Mouse (Mus musculus): ENCODE results near the gene Arf3. TPM values are rescaled to one million over a fixed set of nuclear protein-coding genes. Genes with fewer than 3 reads are reported as not detected.
"Not testable (repeated sequence)": the region's sequence is repeated elsewhere in the genome, so short reads cannot be mapped to it uniquely, and the experiment has no call there.

Gene Arf3
- polyA plus RNA-seq, 1 experiment from 2014 or later = 38.1 TPM

GRCm38 (mm10) chr15:98753021-98753423 is 10.0 kb downstream of the Arf3 start:
- ATAC-seq (replicated peaks; ENCODE audit: low FRiP score) = no peak
- Histone ChIP-seq H3K4me3 (ENCODE audit: low read depth, low read length) (no peak overlapping the region), H3K9ac (ENCODE audit: low read length) (no peak overlapping the region), H3K27ac (ENCODE audit: low read depth, low read length) (no peak overlapping the region), H3K4me1 (replicated peaks; ENCODE audit: control insufficient read depth, insufficient read depth, low read length) (peaks cover 1% of the 10 kb centered on the region; the same call in 1 of the 2 replicates), H3K36me3 (ENCODE audit: control insufficient read depth, insufficient read depth, low read length) (no peaks in the 10 kb centered on the region), H3K4me2 (ENCODE audit: low read depth, low read length, severe bottlenecking) (no peak overlapping the region), H3K27me3 (ENCODE audit: control insufficient read depth, insufficient read depth, low read length) (no peaks in the 10 kb centered on the region), H3K9me3 (ENCODE audit: control insufficient read depth, low read length) (no peaks in the 10 kb centered on the region)
- DNase-seq (ENCODE audit: low spot score) = no peak
- 69% methylated on average over 8 of the region's 8 CpGs for WGBS

GRCm38 (mm10) chr15:98749093-98749492 is 13.9 kb downstream of the Arf3 start:
- H3K27ac ChIP-seq (ENCODE audit: low read depth, low read length) = no peak overlapping the region
- no peaks in the 10 kb centered on the region for H3K27me3 ChIP-seq (ENCODE audit: control insufficient read depth, insufficient read depth, low read length)
- WGBS = 91% methylated on average over 2 of the region's 2 CpGs
- H3K4me2 ChIP-seq (ENCODE audit: low read depth, low read length, severe bottlenecking) = no peak overlapping the region
- DNase-seq (ENCODE audit: low spot score) (no peak), ATAC-seq (replicated peaks; ENCODE audit: low FRiP score) (no peak)
- H3K36me3 ChIP-seq (ENCODE audit: control insufficient read depth, insufficient read depth, low read length) = no peaks in the 10 kb centered on the region
- H3K9me3 ChIP-seq (ENCODE audit: control insufficient read depth, low read length) = no peaks in the 10 kb centered on the region
- peaks cover 1% of the 10 kb centered on the region; the same call in 1 of the 2 replicates for H3K4me1 ChIP-seq (replicated peaks; ENCODE audit: control insufficient read depth, insufficient read depth, low read length)
- H3K9ac ChIP-seq (ENCODE audit: low read length) = no peak overlapping the region
- H3K4me3 ChIP-seq (ENCODE audit: low read depth, low read length) = no peak overlapping the region

DNA sequence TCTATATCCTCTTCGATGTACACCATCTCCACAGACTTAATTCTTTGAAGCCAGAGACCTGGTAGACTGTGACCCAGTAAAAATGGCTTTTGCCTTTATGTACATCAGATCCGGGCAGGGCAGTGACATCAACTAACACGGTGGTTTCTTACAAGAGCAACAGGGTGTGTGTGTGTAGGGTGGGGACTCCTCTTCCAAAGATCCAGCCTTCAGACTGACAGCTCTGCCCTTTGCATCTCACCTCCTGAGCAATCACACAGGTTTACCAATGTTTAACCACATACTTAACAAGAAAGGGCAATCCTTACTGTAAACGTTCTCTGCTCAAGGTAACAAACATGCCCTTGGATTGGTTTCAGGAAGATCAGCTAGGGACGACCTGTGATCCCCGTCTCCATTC is 15.7 kb downstream of the Arf3 start:
- 91% methylated on average over 6 of the region's 6 CpGs for WGBS
- DNase-seq (ENCODE audit: low spot score) (no peak), ATAC-seq (replicated peaks; ENCODE audit: low FRiP score) (no peak)
- H3K4me3 ChIP-seq (ENCODE audit: low read depth, low read length) = no peak overlapping the region
- H3K9ac ChIP-seq (ENCODE audit: low read length) = no peak overlapping the region
- no peak overlapping the region for H3K27ac ChIP-seq (ENCODE audit: low read depth, low read length)
- no peaks in the 10 kb centered on the region for H3K4me1 ChIP-seq (replicated peaks; ENCODE audit: control insufficient read depth, insufficient read depth, low read length)
- no peaks in the 10 kb centered on the region; the same call in 1 of the 2 replicates for H3K36me3 ChIP-seq (ENCODE audit: control insufficient read depth, insufficient read depth, low read length)
- H3K9me3 ChIP-seq (ENCODE audit: control insufficient read depth, low read length) = no peaks in the 10 kb centered on the region
- H3K4me2 ChIP-seq (ENCODE audit: low read depth, low read length, severe bottlenecking) = no peak overlapping the region
- no peaks in the 10 kb centered on the region for H3K27me3 ChIP-seq (ENCODE audit: control insufficient read depth, insufficient read depth, low read length)

DNA sequence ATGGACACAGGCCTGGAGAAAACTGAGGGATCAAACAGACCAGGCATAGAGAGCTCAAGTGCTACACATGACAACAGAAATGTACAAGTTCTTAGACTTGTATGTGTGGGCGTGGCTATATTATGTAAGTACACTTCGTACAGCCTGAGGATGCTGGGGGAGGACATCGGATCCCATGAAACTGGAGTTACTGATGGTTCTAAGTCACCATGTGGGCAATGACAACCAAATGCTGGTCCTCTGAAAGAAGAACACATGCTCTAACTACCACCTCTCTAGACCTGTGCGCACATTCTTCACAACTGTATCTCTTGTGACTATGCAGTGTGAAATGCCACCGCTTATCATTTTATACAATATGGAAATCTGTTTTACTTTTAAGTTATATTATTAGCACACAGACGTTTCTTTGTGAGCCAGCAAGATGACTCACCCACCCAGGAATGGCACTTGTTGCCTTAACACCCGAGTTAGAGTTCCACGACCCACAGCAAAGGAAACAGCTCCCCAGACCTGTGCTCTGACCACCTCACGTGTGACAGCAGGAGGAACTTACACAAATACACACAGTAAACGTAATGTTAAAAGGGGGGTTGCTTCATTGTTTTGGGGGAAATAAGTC is 16.6 kb downstream of the Arf3 start:
- no peaks in the 10 kb centered on the region for H3K9me3 ChIP-seq (ENCODE audit: control insufficient read depth, low read length)
- DNase-seq (ENCODE audit: low spot score) (no peak), ATAC-seq (replicated peaks; ENCODE audit: low FRiP score) (no peak)
- WGBS = 92% methylated on average over 10 of the region's 10 CpGs
- H3K27me3 ChIP-seq (ENCODE audit: control insufficient read depth, insufficient read depth, low read length) = no peaks in the 10 kb centered on the region
- no peak overlapping the region for H3K4me3 ChIP-seq (ENCODE audit: low read depth, low read length)
- no peaks in the 10 kb centered on the region; the same call in 1 of the 2 replicates for H3K36me3 ChIP-seq (ENCODE audit: control insufficient read depth, insufficient read depth, low read length)
- no peaks in the 10 kb centered on the region for H3K4me1 ChIP-seq (replicated peaks; ENCODE audit: control insufficient read depth, insufficient read depth, low read length)
- no peak overlapping the region for H3K4me2 ChIP-seq (ENCODE audit: low read depth, low read length, severe bottlenecking)
- no peak overlapping the region for H3K9ac ChIP-seq (ENCODE audit: low read length)
- no peak overlapping the region for H3K27ac ChIP-seq (ENCODE audit: low read depth, low read length)

DNA sequence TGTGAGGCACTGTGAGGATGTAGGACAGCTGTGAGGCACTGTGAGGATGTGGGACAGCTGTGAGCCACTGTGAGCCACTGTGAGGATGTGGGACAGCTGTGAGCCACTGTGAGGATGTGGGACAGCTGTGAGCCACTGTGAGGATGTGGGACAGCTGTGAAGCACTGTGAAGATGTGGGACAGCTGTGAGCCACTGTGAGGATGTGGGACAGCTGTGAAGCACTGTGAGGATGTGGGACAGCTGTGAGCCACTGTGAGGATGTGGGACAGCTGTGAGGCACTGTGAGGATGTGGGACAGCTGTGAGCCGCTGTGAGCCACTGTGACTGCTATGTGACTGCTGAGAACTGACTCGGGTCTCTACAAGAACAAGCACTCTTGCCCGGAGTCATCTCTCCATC is 19.2 kb downstream of the Arf3 start:
- WGBS = 91% methylated on average over 3 of the region's 3 CpGs
- H3K27ac ChIP-seq (ENCODE audit: low read depth, low read length); H3K4me2 ChIP-seq (ENCODE audit: low read depth, low read length, severe bottlenecking); H3K4me1 ChIP-seq (replicated peaks; ENCODE audit: control insufficient read depth, insufficient read depth, low read length); H3K9me3 ChIP-seq (ENCODE audit: control insufficient read depth, low read length); H3K27me3 ChIP-seq (ENCODE audit: control insufficient read depth, insufficient read depth, low read length); DNase-seq (ENCODE audit: low spot score); H3K4me3 ChIP-seq (ENCODE audit: low read depth, low read length); H3K9ac ChIP-seq (ENCODE audit: low read length); ATAC-seq (replicated peaks; ENCODE audit: low FRiP score): not testable (repeated sequence)
- peaks cover 12% of the 10 kb centered on the region for H3K36me3 ChIP-seq (ENCODE audit: control insufficient read depth, insufficient read depth, low read length)

DNA sequence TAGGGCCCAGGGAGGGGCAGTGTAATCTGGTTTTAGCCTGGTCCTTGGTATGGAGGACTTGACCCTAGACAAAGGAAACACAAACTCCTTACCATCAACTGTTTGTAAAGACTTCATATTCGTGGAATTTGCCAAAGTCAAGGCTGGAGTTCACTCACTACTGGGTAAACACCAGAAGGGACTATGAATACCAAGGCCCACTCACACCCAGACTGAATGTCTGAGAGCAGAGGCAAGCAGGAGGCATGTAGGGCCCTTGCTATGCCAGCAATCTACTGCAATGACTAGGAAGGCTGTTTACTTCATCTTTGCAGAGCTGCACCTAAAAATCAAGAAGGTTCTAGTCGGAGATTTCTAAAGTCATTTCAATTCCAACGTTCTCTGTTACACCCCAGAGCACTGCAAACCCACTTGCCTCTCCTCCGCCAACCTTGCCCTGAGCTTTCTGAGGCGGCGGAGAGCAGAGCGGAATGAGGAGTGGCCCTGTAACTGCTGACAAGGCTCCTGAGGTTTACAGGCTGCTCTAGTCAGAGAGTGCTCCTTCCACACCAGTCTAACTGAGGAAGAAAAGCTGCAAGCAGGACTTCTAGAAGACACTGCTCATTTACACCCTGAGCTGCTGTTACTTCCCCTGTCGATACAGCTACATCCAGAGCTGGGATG is 20.1 kb downstream of the Arf3 start:
- Histone ChIP-seq H3K27me3 (ENCODE audit: control insufficient read depth, insufficient read depth, low read length) (no peaks in the 10 kb centered on the region), H3K9ac (ENCODE audit: low read length) (no peak overlapping the region), H3K4me2 (ENCODE audit: low read depth, low read length, severe bottlenecking) (no peak overlapping the region), H3K9me3 (ENCODE audit: control insufficient read depth, low read length) (no peaks in the 10 kb centered on the region), H3K4me1 (replicated peaks; ENCODE audit: control insufficient read depth, insufficient read depth, low read length) (no peaks in the 10 kb centered on the region), H3K27ac (ENCODE audit: low read depth, low read length) (no peak overlapping the region), H3K4me3 (ENCODE audit: low read depth, low read length) (no peak overlapping the region), H3K36me3 (ENCODE audit: control insufficient read depth, insufficient read depth, low read length) (peaks cover 12% of the 10 kb centered on the region)
- ATAC-seq (replicated peaks; ENCODE audit: low FRiP score) (no peak), DNase-seq (ENCODE audit: low spot score) (no peak)
- WGBS = 88% methylated on average over 8 of the region's 8 CpGs

- Histone ChIP-seq H3K9ac (ENCODE audit: low read length) (no peak overlapping the region), H3K4me3 (ENCODE audit: low read depth, low read length) (no peak overlapping the region), H3K36me3 (ENCODE audit: control insufficient read depth, insufficient read depth, low read length) (peaks cover 15% of the 10 kb centered on the region), H3K4me1 (replicated peaks; ENCODE audit: control insufficient read depth, insufficient read depth, low read length) (no peaks in the 10 kb centered on the region), H3K27ac (ENCODE audit: low read depth, low read length) (no peak overlapping the region), H3K27me3 (ENCODE audit: control insufficient read depth, insufficient read depth, low read length) (no peaks in the 10 kb centered on the region), H3K4me2 (ENCODE audit: low read depth, low read length, severe bottlenecking) (no peak overlapping the region), H3K9me3 (ENCODE audit: control insufficient read depth, low read length) (no peaks in the 10 kb centered on the region)
- DNase-seq (ENCODE audit: low spot score) = no peak
- 82% methylated on average over 8 of the region's 8 CpGs for WGBS
- ATAC-seq (replicated peaks; ENCODE audit: low FRiP score) = no peak
Measured at GRCm38 (mm10) chr15:98740219-98740618, 22.8 kb downstream of the Arf3 start.

- H3K4me1 ChIP-seq (replicated peaks; ENCODE audit: control insufficient read depth, insufficient read depth, low read length) = no peaks in the 10 kb centered on the region
- H3K9me3 ChIP-seq (ENCODE audit: control insufficient read depth, low read length) = no peaks in the 10 kb centered on the region
- DNase-seq (ENCODE audit: low spot score) (no peak), ATAC-seq (replicated peaks; ENCODE audit: low FRiP score) (no peak)
- no peak overlapping the region for H3K27ac ChIP-seq (ENCODE audit: low read depth, low read length)
- H3K36me3 ChIP-seq (ENCODE audit: control insufficient read depth, insufficient read depth, low read length) = peaks cover 15% of the 10 kb centered on the region
- 69% methylated on average over 4 of the region's 4 CpGs for WGBS
- H3K4me3 ChIP-seq (ENCODE audit: low read depth, low read length) = no peak overlapping the region
- no peak overlapping the region for H3K9ac ChIP-seq (ENCODE audit: low read length)
- H3K27me3 ChIP-seq (ENCODE audit: control insufficient read depth, insufficient read depth, low read length) = no peaks in the 10 kb centered on the region
- H3K4me2 ChIP-seq (ENCODE audit: low read depth, low read length, severe bottlenecking) = no peak overlapping the region
Measured at GRCm38 (mm10) chr15:98738796-98739195, 24.2 kb downstream of the Arf3 start.

GRCm38 (mm10) chr15:98737881-98738280 is 25.1 kb downstream of the Arf3 start:
- no peaks in the 10 kb centered on the region for H3K27me3 ChIP-seq (ENCODE audit: control insufficient read depth, insufficient read depth, low read length)
- H3K9ac ChIP-seq (ENCODE audit: low read length) = no peak overlapping the region
- no peak overlapping the region for H3K27ac ChIP-seq (ENCODE audit: low read depth, low read length)
- H3K36me3 ChIP-seq (ENCODE audit: control insufficient read depth, insufficient read depth, low read length) = peaks cover 15% of the 10 kb centered on the region
- ATAC-seq (replicated peaks; ENCODE audit: low FRiP score) (no peak), DNase-seq (ENCODE audit: low spot score) (no peak)
- H3K4me1 ChIP-seq (replicated peaks; ENCODE audit: control insufficient read depth, insufficient read depth, low read length) = no peaks in the 10 kb centered on the region
- no peak overlapping the region for H3K4me3 ChIP-seq (ENCODE audit: low read depth, low read length)
- H3K9me3 ChIP-seq (ENCODE audit: control insufficient read depth, low read length) = no peaks in the 10 kb centered on the region
- no peak overlapping the region for H3K4me2 ChIP-seq (ENCODE audit: low read depth, low read length, severe bottlenecking)
